Mouse (Mus musculus) c-Kit-negative CD71-positive TER-119-positive erythroid progenitor cells, embryonic 14.5 days (primary cell): ENCODE measurements around the gene Aifm1.
"Not testable (repeated sequence)": the region's sequence is repeated elsewhere in the genome, so short reads cannot be mapped to it uniquely, and the experiment has no call there.

Source experiments
- DNase-seq: peaks from one replicate; pipeline ENCODE4 v3.0.0-alpha.2; 2013; ENCODE audit warnings: low read depth, low spot score

Aifm1 gene

GRCm38 (mm10) chrX:48460496-48460895 lies 52.9 kb downstream of the Aifm1 start:
- DNase-seq: no peak

GRCm38 (mm10) chrX:48456956-48457355 lies 56.4 kb downstream of the Aifm1 start:
- no peak for DNase-seq

GRCm38 (mm10) chrX:48455018-48455417 lies 58.3 kb downstream of the Aifm1 start:
- no peak for DNase-seq

- DNase-seq: no peak
Observed at GRCm38 (mm10) chrX:48454495-48454878, 58.9 kb downstream of the Aifm1 start.

GRCm38 (mm10) chrX:48453736-48454494 lies 59.4 kb downstream of the Aifm1 start:
- no peak for DNase-seq

GRCm38 (mm10) chrX:48452931-48453673 lies 60.3 kb downstream of the Aifm1 start:
- no peak for DNase-seq

- no peak for DNase-seq
Observed at GRCm38 (mm10) chrX:48452231-48452890, 61.0 kb downstream of the Aifm1 start.

GRCm38 (mm10) chrX:48449646-48450045 lies 63.7 kb downstream of the Aifm1 start:
- no peak for DNase-seq

GRCm38 (mm10) chrX:48444677-48445076 lies 68.7 kb downstream of the Aifm1 start:
- DNase-seq: no peak

GRCm38 (mm10) chrX:48441954-48442353 lies 71.4 kb downstream of the Aifm1 start:
- DNase-seq: no peak

GRCm38 (mm10) chrX:48441548-48441947 lies 71.8 kb downstream of the Aifm1 start:
- no peak for DNase-seq

- no peak for DNase-seq
Observed at GRCm38 (mm10) chrX:48439036-48439435, 74.3 kb downstream of the Aifm1 start.

GRCm38 (mm10) chrX:48436082-48436481 lies 77.3 kb downstream of the Aifm1 start:
- DNase-seq: not testable (repeated sequence)

GRCm38 (mm10) chrX:48435477-48435900 lies 77.9 kb downstream of the Aifm1 start:
- DNase-seq: no peak

GRCm38 (mm10) chrX:48434251-48434650 lies 79.1 kb downstream of the Aifm1 start:
- DNase-seq: no peak

GRCm38 (mm10) chrX:48433527-48433899 lies 79.8 kb downstream of the Aifm1 start:
- DNase-seq: no peak

GRCm38 (mm10) chrX:48432599-48433526 lies 80.5 kb downstream of the Aifm1 start:
- DNase-seq: no peak

GRCm38 (mm10) chrX:48429538-48429937 lies 83.8 kb downstream of the Aifm1 start:
- DNase-seq: no peak

- DNase-seq: no peak
Observed at GRCm38 (mm10) chrX:48429100-48429499, 84.3 kb downstream of the Aifm1 start.

GRCm38 (mm10) chrX:48428642-48429041 lies 84.7 kb downstream of the Aifm1 start:
- DNase-seq: no peak

GRCm38 (mm10) chrX:48428241-48428640 lies 85.1 kb downstream of the Aifm1 start:
- no peak for DNase-seq
